Mouse (Mus musculus): Measurements from ENCODE around the gene Gabrr2.

DNA sequence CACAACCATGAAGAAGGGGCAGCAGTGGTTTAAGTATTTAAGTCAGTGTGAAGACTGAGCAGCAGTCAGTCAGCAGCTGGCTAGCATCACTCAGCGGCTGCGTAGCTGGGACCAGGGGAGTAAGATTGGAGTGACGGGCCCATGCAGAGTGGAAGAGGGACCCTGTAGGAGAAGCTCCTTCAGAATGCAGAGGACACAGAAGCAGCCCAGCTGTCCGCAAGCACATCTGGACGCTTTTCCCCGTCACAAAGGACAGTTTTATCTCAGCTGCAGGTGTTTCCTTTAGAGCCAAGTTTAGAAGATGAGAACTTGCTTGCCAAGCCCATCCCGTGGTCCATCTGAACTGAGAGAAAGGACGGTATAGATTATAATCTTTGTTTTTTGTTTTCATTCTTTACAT is 38.4 kb upstream of the Gabrr2 start:
- TF ChIP-seq CTCF (IDR thresholded peaks at IDR 0.05; ENCODE audit: borderline replicate concordance, extremely low read depth, insufficient read depth, insufficient read length) (no peak), POLR2A (IDR thresholded peaks at IDR 0.05; ENCODE audit: borderline replicate concordance, extremely low read depth, insufficient read depth, insufficient read length, poor library complexity, severe bottlenecking) (no peak)

Measured in brain, embryonic 14.5 days (tissue).